In genomic region chr4:106522547-106522946, GRCm38 (mm10) we compare ENCODE assay signal across 21 mouse cellular contexts. TPM values are rescaled to one million over a fixed set of nuclear protein-coding genes. Genes with fewer than 3 reads are reported as not detected.
"Had no signal": no experiment of that assay in that cellular context is flagged by ENCODE, and none has a peak within 500 bp of the region (broad histone marks: within the 10 kb centered on the region; RNA-seq: fewer than 3 reads in every experiment).

No protein-coding gene starts in this region.

- H3K9me3 ChIP-seq: neural tube, embryonic 12.5 days; neural tube, embryonic 13.5 days; neural tube, embryonic 15.5 days; stomach, embryonic 15.5 days had no signal

- H3K4me2 ChIP-seq: neural tube, embryonic 12.5 days; neural tube, embryonic 13.5 days; neural tube, embryonic 15.5 days; stomach, embryonic 15.5 days had no signal

- H3K9ac ChIP-seq: neural tube, embryonic 12.5 days; neural tube, embryonic 13.5 days; neural tube, embryonic 15.5 days; stomach, embryonic 15.5 days had no signal

- H3K4me1 ChIP-seq: neural tube, embryonic 12.5 days; neural tube, embryonic 13.5 days; neural tube, embryonic 15.5 days; stomach, embryonic 15.5 days had no signal

- H3K27me3 ChIP-seq: neural tube, embryonic 12.5 days; neural tube, embryonic 13.5 days; neural tube, embryonic 15.5 days; stomach, embryonic 15.5 days had no signal

- H3K27ac ChIP-seq: neural tube, embryonic 12.5 days; neural tube, embryonic 13.5 days; neural tube, embryonic 15.5 days; stomach, embryonic 15.5 days; stomach, postnatal 0 days had no signal

- DNase-seq: retina, postnatal 1 day; right cerebral cortex, adult 18-20 months; right cerebral cortex, postnatal 14 days; right cerebral cortex, postnatal 25 days; right cerebral cortex, postnatal 4 days; spleen, adult 18-20 months; thymus, adult 18-20 months; thymus, adult 2 months; thymus, postnatal 14 days; thymus, postnatal 25 days; thymus, postnatal 36 days; thymus, postnatal 4 days had no signal

- H3K36me3 ChIP-seq: neural tube, embryonic 12.5 days; neural tube, embryonic 13.5 days; neural tube, embryonic 15.5 days; stomach, embryonic 15.5 days had no signal

- H3K4me3 ChIP-seq: neural tube, embryonic 12.5 days; neural tube, embryonic 13.5 days; neural tube, embryonic 15.5 days; stomach, embryonic 15.5 days had no signal

RNA-seq across cellular contexts. Expression of gene Bsnd, which starts 30.5 kb away (rescaled TPM):
- polyA plus RNA-seq: neural tube, embryonic 12.5 days; neural tube, embryonic 13.5 days; neural tube, embryonic 14.5 days; neural tube, embryonic 15.5 days; small intestine, adult 2 months; stomach, embryonic 14.5 days; stomach, embryonic 15.5 days; stomach, embryonic 16.5 days had no signal
